Mouse (Mus musculus): ENCODE measurements around the gene Ube2c. TPM values are rescaled to one million over a fixed set of nuclear protein-coding genes. Genes with fewer than 3 reads are reported as not detected.

Gene Ube2c
- polyA plus RNA-seq, 1 experiment from 2014 or later = 455 TPM

- WGBS = 85% methylated on average over 3 of the region's 3 CpGs
- H3K4me1 ChIP-seq = peaks cover 10% of the 10 kb centered on the region
- H3K4me2 ChIP-seq (replicated peaks) = no peak overlapping the region
- no peak overlapping the region for H3K4me3 ChIP-seq
- H3K27me3 ChIP-seq = no peaks in the 10 kb centered on the region
- no peak overlapping the region for H3K27ac ChIP-seq (replicated peaks)
- no peak for ATAC-seq (ENCODE audit: low FRiP score, low read depth)
- H3K9ac ChIP-seq (replicated peaks) = no peak overlapping the region
- no peaks in the 10 kb centered on the region for H3K9me3 ChIP-seq
- H3K36me3 ChIP-seq = peaks cover 66% of the 10 kb centered on the region
These were observed 3.9 kb upstream of the Ube2c start for GRCm38 (mm10) chr2:164765841-164766240.

DNA sequence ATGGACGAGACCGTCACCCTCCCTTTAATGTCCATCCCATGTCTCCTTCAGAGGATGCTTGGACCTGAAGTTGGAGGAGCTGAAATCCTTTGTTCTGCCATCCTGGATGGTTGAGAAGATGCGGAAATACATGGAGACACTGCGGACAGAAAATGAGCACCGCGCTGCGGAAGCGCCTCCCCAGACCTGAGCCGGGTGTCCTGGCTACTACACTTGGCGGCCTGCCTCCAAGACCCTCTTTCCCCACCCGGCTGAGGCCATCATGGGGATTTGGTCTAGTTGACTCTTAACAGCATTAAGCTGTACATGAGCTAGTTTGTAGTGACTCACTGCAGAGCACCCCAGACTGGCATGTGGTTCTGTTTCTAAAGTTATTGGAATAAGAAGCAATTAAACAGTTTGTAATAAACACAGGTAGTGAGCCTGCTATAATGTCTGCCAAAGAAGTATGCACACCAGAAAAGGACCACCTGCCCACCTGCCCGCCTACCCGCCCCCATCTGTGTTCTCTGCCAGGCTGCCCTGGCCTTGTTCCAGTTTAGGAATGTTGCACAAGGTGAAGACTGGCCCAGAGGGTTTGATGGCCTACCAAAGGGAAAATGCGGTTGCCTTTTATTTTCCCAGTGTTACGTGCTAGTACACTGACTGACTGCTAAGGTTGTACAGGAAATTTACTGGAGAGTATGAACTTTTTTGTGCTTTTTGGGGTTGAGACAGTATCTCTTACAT is 1.7 kb upstream of the Ube2c start:
- H3K27ac ChIP-seq (replicated peaks) = no peak overlapping the region
- no peak overlapping the region for H3K4me2 ChIP-seq (replicated peaks)
- H3K4me3 ChIP-seq = no peak overlapping the region
- peaks cover 61% of the 10 kb centered on the region for H3K36me3 ChIP-seq
- H3K9ac ChIP-seq (replicated peaks) = no peak overlapping the region
- no peaks in the 10 kb centered on the region for H3K9me3 ChIP-seq
- no peak for ATAC-seq (ENCODE audit: low FRiP score, low read depth)
- no peaks in the 10 kb centered on the region for H3K27me3 ChIP-seq
- H3K4me1 ChIP-seq = peaks cover 25% of the 10 kb centered on the region
- whole genome bisulfite sequencing = 95% methylated on average over 15 of the region's 15 CpGs

DNA sequence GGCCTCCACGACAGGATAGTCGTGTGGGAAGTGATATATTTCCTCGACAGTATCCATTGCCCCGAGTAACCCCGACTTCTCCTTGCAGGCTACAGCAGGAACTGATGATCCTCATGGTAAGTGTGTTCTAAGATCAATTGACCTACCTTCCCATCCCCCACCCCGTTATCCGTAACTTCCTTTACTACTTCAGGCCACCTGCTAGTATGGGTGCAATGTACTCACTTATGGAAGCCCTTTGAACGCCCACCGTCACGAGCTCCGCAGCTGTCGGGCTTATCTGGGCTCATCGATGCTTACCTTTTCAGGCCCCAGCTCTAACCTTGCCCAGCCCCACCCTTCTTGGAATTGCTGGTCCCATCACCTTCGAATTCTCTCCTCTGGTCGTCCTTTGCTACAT is 581 bp downstream of the Ube2c start:
- peaks cover 25% of the 10 kb centered on the region for H3K4me1 ChIP-seq
- peak overlapping the region; percentile 94 for H3K4me2 ChIP-seq (replicated peaks)
- no peaks in the 10 kb centered on the region for H3K27me3 ChIP-seq
- ATAC-seq (ENCODE audit: low FRiP score, low read depth) = no peak
- H3K36me3 ChIP-seq = peaks cover 47% of the 10 kb centered on the region
- peak overlapping the region; percentile 94 for H3K4me3 ChIP-seq
- 0 out of 2 replicates have a peak overlapping the region, but pooled peaks have one; percentile 30 for H3K27ac ChIP-seq (replicated peaks)
- peak overlapping the region; percentile 76 for H3K9ac ChIP-seq (replicated peaks)
- 6% methylated on average over 15 of the region's 15 CpGs for WGBS
- no peaks in the 10 kb centered on the region for H3K9me3 ChIP-seq

- H3K9me3 ChIP-seq = no peaks in the 10 kb centered on the region
- H3K36me3 ChIP-seq = peaks cover 38% of the 10 kb centered on the region
- peaks cover 25% of the 10 kb centered on the region for H3K4me1 ChIP-seq
- no peak for ATAC-seq (ENCODE audit: low FRiP score, low read depth)
- H3K4me2 ChIP-seq (replicated peaks) = peak overlapping the region; percentile 94
- peak overlapping the region; percentile 94 for H3K4me3 ChIP-seq
- 85% methylated on average over 8 of the region's 8 CpGs for WGBS
- H3K9ac ChIP-seq (replicated peaks) = peak overlapping the region; percentile 76
- no peak overlapping the region for H3K27ac ChIP-seq (replicated peaks)
- H3K27me3 ChIP-seq = no peaks in the 10 kb centered on the region
These were observed 1.4 kb downstream of the Ube2c start for GRCm38 (mm10) chr2:164771123-164771522.

GRCm38 (mm10) chr2:164773229-164773988 is 3.7 kb downstream of the Ube2c start:
- Histone ChIP-seq H3K27me3 (0 out of 2 replicates have a peak, but pooled peaks cover 4% of the 10 kb centered on the region), H3K4me1 (peaks cover 25% of the 10 kb centered on the region), H3K4me3 (0 out of 2 replicates have a peak overlapping the region, but pooled peaks have one; percentile 4), H3K9me3 (no peaks in the 10 kb centered on the region), H3K4me2 (replicated peaks) (no peak overlapping the region), H3K27ac (replicated peaks) (no peak overlapping the region; the same call in 1 of the 2 replicates), H3K9ac (replicated peaks) (no peak overlapping the region), H3K36me3 (peaks cover 16% of the 10 kb centered on the region)
- WGBS = 79% methylated on average over 14 of the region's 14 CpGs
- ATAC-seq (ENCODE audit: low FRiP score, low read depth) = no peak

GRCm38 (mm10) chr2:164773989-164774364 is 4.3 kb downstream of the Ube2c start:
- ATAC-seq (ENCODE audit: low FRiP score, low read depth) = no peak
- Histone ChIP-seq H3K4me1 (peaks cover 25% of the 10 kb centered on the region), H3K4me2 (replicated peaks) (no peak overlapping the region), H3K27ac (replicated peaks) (no peak overlapping the region), H3K27me3 (0 out of 2 replicates have a peak, but pooled peaks cover 4% of the 10 kb centered on the region), H3K9me3 (no peaks in the 10 kb centered on the region), H3K4me3 (no peak overlapping the region), H3K9ac (replicated peaks) (no peak overlapping the region), H3K36me3 (peaks cover 16% of the 10 kb centered on the region)
- WGBS = 87% methylated on average over 5 of the region's 5 CpGs

GRCm38 (mm10) chr2:164776130-164776529 is 6.4 kb downstream of the Ube2c start:
- Histone ChIP-seq H3K4me1 (peaks cover 13% of the 10 kb centered on the region), H3K9me3 (no peaks in the 10 kb centered on the region), H3K27ac (replicated peaks) (no peak overlapping the region), H3K4me2 (replicated peaks) (no peak overlapping the region), H3K27me3 (0 out of 2 replicates have a peak, but pooled peaks cover 4% of the 10 kb centered on the region), H3K9ac (replicated peaks) (no peak overlapping the region), H3K4me3 (no peak overlapping the region), H3K36me3 (peaks cover 16% of the 10 kb centered on the region)
- ATAC-seq (ENCODE audit: low FRiP score, low read depth) = no peak
- WGBS = 91% methylated on average over 6 of the region's 6 CpGs

GRCm38 (mm10) chr2:164776801-164777200 is 7.1 kb downstream of the Ube2c start:
- Histone ChIP-seq H3K9ac (replicated peaks) (no peak overlapping the region), H3K9me3 (no peaks in the 10 kb centered on the region), H3K4me3 (no peak overlapping the region), H3K4me1 (peaks cover 6% of the 10 kb centered on the region), H3K36me3 (peaks cover 11% of the 10 kb centered on the region), H3K4me2 (replicated peaks) (no peak overlapping the region), H3K27ac (replicated peaks) (no peak overlapping the region), H3K27me3 (0 out of 2 replicates have a peak, but pooled peaks cover 4% of the 10 kb centered on the region)
- ATAC-seq (ENCODE audit: low FRiP score, low read depth) = no peak
- WGBS = 70% methylated on average over 17 of the region's 17 CpGs

- H3K9ac ChIP-seq (replicated peaks) = no peak overlapping the region
- WGBS = 85% methylated on average over 30 of the region's 30 CpGs
- no peaks in the 10 kb centered on the region; the same call in 1 of the 2 replicates for H3K4me1 ChIP-seq
- H3K4me3 ChIP-seq = no peak overlapping the region
- H3K36me3 ChIP-seq = peaks cover 5% of the 10 kb centered on the region
- no peak overlapping the region for H3K4me2 ChIP-seq (replicated peaks)
- no peak overlapping the region for H3K27ac ChIP-seq (replicated peaks)
- 0 out of 2 replicates have a peak, but pooled peaks cover 4% of the 10 kb centered on the region for H3K27me3 ChIP-seq
- no peak for ATAC-seq (ENCODE audit: low FRiP score, low read depth)
- H3K9me3 ChIP-seq = no peaks in the 10 kb centered on the region
These were observed 7.7 kb downstream of the Ube2c start for GRCm38 (mm10) chr2:164777246-164778014.

DNA sequence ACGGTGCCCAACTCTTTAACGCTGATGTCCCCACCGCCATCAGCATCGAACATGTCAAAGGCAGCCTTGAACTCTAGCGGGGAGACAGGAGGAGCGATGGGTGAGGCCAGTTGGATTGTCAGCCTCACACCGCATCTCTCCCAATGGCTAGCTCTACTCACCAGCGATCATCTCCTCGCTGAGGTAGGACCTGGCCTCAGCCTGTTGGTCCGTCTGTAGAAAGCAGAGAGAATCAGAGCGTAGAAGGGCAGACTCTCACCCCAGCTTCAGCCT is 8.3 kb downstream of the Ube2c start:
- Histone ChIP-seq H3K27ac (replicated peaks) (no peak overlapping the region), H3K4me3 (no peak overlapping the region), H3K36me3 (peaks cover under 1% of the 10 kb centered on the region; the same call in 1 of the 2 replicates), H3K9me3 (no peaks in the 10 kb centered on the region), H3K4me2 (replicated peaks) (no peak overlapping the region), H3K4me1 (no peaks in the 10 kb centered on the region), H3K9ac (replicated peaks) (no peak overlapping the region), H3K27me3 (0 out of 2 replicates have a peak, but pooled peaks cover 4% of the 10 kb centered on the region)
- 91% methylated on average over 11 of the region's 11 CpGs for WGBS
- no peak for ATAC-seq (ENCODE audit: low FRiP score, low read depth)

GRCm38 (mm10) chr2:164778809-164779208 is 9.1 kb downstream of the Ube2c start:
- WGBS = 84% methylated on average over 7 of the region's 7 CpGs
- no peaks in the 10 kb centered on the region for H3K4me1 ChIP-seq
- ATAC-seq (ENCODE audit: low FRiP score, low read depth) = no peak
- no peak overlapping the region for H3K4me2 ChIP-seq (replicated peaks)
- H3K9me3 ChIP-seq = no peaks in the 10 kb centered on the region
- H3K9ac ChIP-seq (replicated peaks) = no peak overlapping the region
- 0 out of 2 replicates have a peak, but pooled peaks cover 4% of the 10 kb centered on the region for H3K27me3 ChIP-seq
- no peaks in the 10 kb centered on the region for H3K36me3 ChIP-seq
- no peak overlapping the region for H3K27ac ChIP-seq (replicated peaks)
- H3K4me3 ChIP-seq = no peak overlapping the region

All from midbrain, embryonic 12.5 days (tissue).